Mouse (Mus musculus): ENCODE measurements at regions not wholly inside any gene's neighbourhood (a gene's known extent, or its start where the extent isn't known, plus 50 kb on each side); places are given as distances from the start of the nearest gene placed in this dataset.

DNA sequence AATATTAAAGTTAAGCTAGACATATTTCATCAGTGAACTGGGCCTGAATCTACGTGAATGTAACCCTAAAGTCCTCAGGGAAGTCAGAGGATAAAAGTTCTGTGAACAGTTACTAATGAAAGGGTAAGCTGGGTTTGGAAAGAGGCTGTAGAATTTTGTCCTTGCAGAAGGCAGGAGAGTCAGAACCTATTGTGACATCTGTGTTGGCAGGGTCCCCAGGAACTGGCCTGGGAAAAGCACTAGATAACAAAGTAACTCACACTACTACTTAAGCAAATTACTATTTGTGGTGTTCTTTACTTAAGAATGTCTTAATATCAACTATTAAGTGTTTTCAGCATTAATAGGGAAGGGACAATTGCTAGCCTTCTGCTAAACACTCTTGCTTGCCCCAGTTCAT lies 320.5 kb downstream of the Fam198b start:
- in situ Hi-C loops (cut with MboI; ENCODE audit: low sequenced_read_pairs in 2 of 2, unreplicated experiment in 2 of 2), result no loop called here
- Histone ChIP-seq H3K27ac (ENCODE audit: insufficient read depth, low read depth, low read length, poor library complexity, severe bottlenecking) (no peak overlapping the region), H3K9me3 (ENCODE audit: control insufficient read depth, insufficient read depth, low read depth, low read length) (no peaks in the 10 kb centered on the region), H3K4me1 (ENCODE audit: control insufficient read depth in 2 of 2, insufficient read depth in 2 of 2, low read length in 2 of 2, poor library complexity in 1 of 2) (no peaks in the 10 kb centered on the region), H3K4me3 (ENCODE audit: insufficient read depth in 1 of 2, low read depth in 1 of 2, low read length in 2 of 2, poor library complexity in 1 of 2, severe bottlenecking in 1 of 2) (no peak overlapping the region), H3K9ac (ENCODE audit: insufficient read depth, low read depth, low read length, poor library complexity, severe bottlenecking) (no peak overlapping the region), H3K36me3 (ENCODE audit: control insufficient read depth, insufficient read depth, low read length, poor library complexity, severe bottlenecking) (no peaks in the 10 kb centered on the region)
- TF ChIP-seq ZC3H11A (IDR thresholded peaks at IDR 0.05; ENCODE audit: borderline replicate concordance, low read depth, low read length) (no peak), MAFK (IDR thresholded peaks at IDR 0.05; ENCODE audit: insufficient read depth, low read depth, low read length) (no peak), HCFC1 (IDR thresholded peaks at IDR 0.05; ENCODE audit: borderline replicate concordance, insufficient read depth, low read length) (no peak), CHD2 (IDR thresholded peaks at IDR 0.05; ENCODE audit: low read depth, low read length) (no peak), ZNF384 (IDR thresholded peaks at IDR 0.05; ENCODE audit: low read depth, low read length) (no peak)
- no peak for DNase-seq (ENCODE audit: low read depth, low spot score)

DNA sequence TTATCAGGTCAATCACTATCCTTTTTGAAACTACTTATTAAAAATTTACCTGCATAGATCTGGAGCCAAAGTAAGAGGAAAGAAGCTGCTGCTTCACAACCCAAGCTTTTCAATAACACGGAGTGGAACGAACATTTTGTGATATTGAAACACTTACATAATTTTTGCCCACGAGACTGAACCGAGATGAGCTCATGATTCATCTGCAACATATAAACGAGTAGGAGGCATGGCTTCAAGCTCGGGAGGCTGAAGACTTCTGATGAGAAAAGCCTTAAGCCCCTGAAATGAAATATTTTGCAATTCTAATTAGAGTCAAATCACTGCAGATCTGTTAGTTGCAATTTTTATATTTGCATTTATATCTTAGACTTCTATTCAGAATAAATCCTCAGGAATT lies 321.0 kb downstream of the Fam198b start:
- Histone ChIP-seq H3K36me3 (ENCODE audit: control insufficient read depth, insufficient read depth, low read length, poor library complexity, severe bottlenecking) (no peaks in the 10 kb centered on the region), H3K27ac (ENCODE audit: insufficient read depth, low read depth, low read length, poor library complexity, severe bottlenecking) (no peak overlapping the region), H3K4me1 (ENCODE audit: control insufficient read depth in 2 of 2, insufficient read depth in 2 of 2, low read length in 2 of 2, poor library complexity in 1 of 2) (no peaks in the 10 kb centered on the region), H3K9me3 (ENCODE audit: control insufficient read depth, insufficient read depth, low read depth, low read length) (no peaks in the 10 kb centered on the region), H3K4me3 (ENCODE audit: insufficient read depth in 1 of 2, low read depth in 1 of 2, low read length in 2 of 2, poor library complexity in 1 of 2, severe bottlenecking in 1 of 2) (no peak overlapping the region), H3K9ac (ENCODE audit: insufficient read depth, low read depth, low read length, poor library complexity, severe bottlenecking) (no peak overlapping the region)
- in situ Hi-C loops (cut with MboI; ENCODE audit: low sequenced_read_pairs in 2 of 2, unreplicated experiment in 2 of 2), result no loop called here
- TF ChIP-seq MAFK (IDR thresholded peaks at IDR 0.05; ENCODE audit: insufficient read depth, low read depth, low read length), result no peak
- TF ChIP-seq ZNF384 (IDR thresholded peaks at IDR 0.05; ENCODE audit: low read depth, low read length), result no peak
- no peak for TF ChIP-seq CHD2 (IDR thresholded peaks at IDR 0.05; ENCODE audit: low read depth, low read length)
- no peak for TF ChIP-seq ZC3H11A (IDR thresholded peaks at IDR 0.05; ENCODE audit: borderline replicate concordance, low read depth, low read length)
- no peak for TF ChIP-seq HCFC1 (IDR thresholded peaks at IDR 0.05; ENCODE audit: borderline replicate concordance, insufficient read depth, low read length)
- DNase-seq (ENCODE audit: low read depth, low spot score), result no peak

- TF ChIP-seq CHD2 (IDR thresholded peaks at IDR 0.05; ENCODE audit: low read depth, low read length), result no peak
- no peak for TF ChIP-seq ZC3H11A (IDR thresholded peaks at IDR 0.05; ENCODE audit: borderline replicate concordance, low read depth, low read length)
- TF ChIP-seq ZNF384 (IDR thresholded peaks at IDR 0.05; ENCODE audit: low read depth, low read length), result no peak
- TF ChIP-seq MAFK (IDR thresholded peaks at IDR 0.05; ENCODE audit: insufficient read depth, low read depth, low read length), result no peak
- no peak for TF ChIP-seq HCFC1 (IDR thresholded peaks at IDR 0.05; ENCODE audit: borderline replicate concordance, insufficient read depth, low read length)
- DNase-seq (ENCODE audit: low read depth, low spot score), result no peak
- H3K27ac ChIP-seq (ENCODE audit: insufficient read depth, low read depth, low read length, poor library complexity, severe bottlenecking), result no peak overlapping the region
- no peaks in the 10 kb centered on the region for H3K9me3 ChIP-seq (ENCODE audit: control insufficient read depth, insufficient read depth, low read depth, low read length)
- H3K4me1 ChIP-seq (ENCODE audit: control insufficient read depth in 2 of 2, insufficient read depth in 2 of 2, low read length in 2 of 2, poor library complexity in 1 of 2), result no peaks in the 10 kb centered on the region
- in situ Hi-C loops (cut with MboI; ENCODE audit: low sequenced_read_pairs in 2 of 2, unreplicated experiment in 2 of 2), result no loop called here
- no peak overlapping the region for H3K4me3 ChIP-seq (ENCODE audit: insufficient read depth in 1 of 2, low read depth in 1 of 2, low read length in 2 of 2, poor library complexity in 1 of 2, severe bottlenecking in 1 of 2)
- no peak overlapping the region for H3K9ac ChIP-seq (ENCODE audit: insufficient read depth, low read depth, low read length, poor library complexity, severe bottlenecking)
- no peaks in the 10 kb centered on the region for H3K36me3 ChIP-seq (ENCODE audit: control insufficient read depth, insufficient read depth, low read length, poor library complexity, severe bottlenecking)
These were observed 322.7 kb downstream of the Fam198b start for GRCm38 (mm10) chr3:80207022-80207421.

DNA sequence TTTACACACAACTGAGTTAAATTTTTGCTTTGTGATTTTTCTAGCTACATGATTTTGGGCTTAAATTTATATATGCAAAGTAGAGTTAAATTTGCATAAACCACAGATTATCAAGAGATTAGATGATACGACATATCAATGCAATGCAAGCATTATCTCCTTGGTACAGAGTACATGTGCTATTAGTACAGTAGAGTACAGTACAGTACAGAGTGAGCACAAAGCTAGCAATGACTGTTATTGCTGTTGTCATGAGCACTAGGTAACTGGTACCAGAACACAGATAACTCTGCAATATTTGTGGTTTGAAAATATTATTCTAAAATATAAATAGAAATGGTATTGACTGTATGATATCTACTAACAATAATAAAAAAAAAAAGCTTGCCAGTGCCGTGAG lies 323.7 kb downstream of the Fam198b start:
- TF ChIP-seq HCFC1 (IDR thresholded peaks at IDR 0.05; ENCODE audit: borderline replicate concordance, insufficient read depth, low read length) (no peak), ZC3H11A (IDR thresholded peaks at IDR 0.05; ENCODE audit: borderline replicate concordance, low read depth, low read length) (no peak), MAFK (IDR thresholded peaks at IDR 0.05; ENCODE audit: insufficient read depth, low read depth, low read length) (no peak), ZNF384 (IDR thresholded peaks at IDR 0.05; ENCODE audit: low read depth, low read length) (no peak), CHD2 (IDR thresholded peaks at IDR 0.05; ENCODE audit: low read depth, low read length) (no peak)
- in situ Hi-C loops (cut with MboI; ENCODE audit: low sequenced_read_pairs in 2 of 2, unreplicated experiment in 2 of 2), result no loop called here
- no peak for DNase-seq (ENCODE audit: low read depth, low spot score)
- H3K4me1 ChIP-seq (ENCODE audit: control insufficient read depth in 2 of 2, insufficient read depth in 2 of 2, low read length in 2 of 2, poor library complexity in 1 of 2), result no peaks in the 10 kb centered on the region
- no peak overlapping the region for H3K4me3 ChIP-seq (ENCODE audit: insufficient read depth in 1 of 2, low read depth in 1 of 2, low read length in 2 of 2, poor library complexity in 1 of 2, severe bottlenecking in 1 of 2)
- no peak overlapping the region for H3K9ac ChIP-seq (ENCODE audit: insufficient read depth, low read depth, low read length, poor library complexity, severe bottlenecking)
- H3K27ac ChIP-seq (ENCODE audit: insufficient read depth, low read depth, low read length, poor library complexity, severe bottlenecking), result no peak overlapping the region
- no peaks in the 10 kb centered on the region for H3K36me3 ChIP-seq (ENCODE audit: control insufficient read depth, insufficient read depth, low read length, poor library complexity, severe bottlenecking)
- no peaks in the 10 kb centered on the region for H3K9me3 ChIP-seq (ENCODE audit: control insufficient read depth, insufficient read depth, low read depth, low read length)

- no peak for DNase-seq (ENCODE audit: low read depth, low spot score)
- Histone ChIP-seq H3K27ac (ENCODE audit: insufficient read depth, low read depth, low read length, poor library complexity, severe bottlenecking) (no peak overlapping the region), H3K36me3 (ENCODE audit: control insufficient read depth, insufficient read depth, low read length, poor library complexity, severe bottlenecking) (no peaks in the 10 kb centered on the region), H3K4me1 (ENCODE audit: control insufficient read depth in 2 of 2, insufficient read depth in 2 of 2, low read length in 2 of 2, poor library complexity in 1 of 2) (no peaks in the 10 kb centered on the region), H3K9me3 (ENCODE audit: control insufficient read depth, insufficient read depth, low read depth, low read length) (no peaks in the 10 kb centered on the region), H3K9ac (ENCODE audit: insufficient read depth, low read depth, low read length, poor library complexity, severe bottlenecking) (no peak overlapping the region), H3K4me3 (ENCODE audit: insufficient read depth in 1 of 2, low read depth in 1 of 2, low read length in 2 of 2, poor library complexity in 1 of 2, severe bottlenecking in 1 of 2) (no peak overlapping the region)
- TF ChIP-seq ZC3H11A (IDR thresholded peaks at IDR 0.05; ENCODE audit: borderline replicate concordance, low read depth, low read length), result no peak
- TF ChIP-seq HCFC1 (IDR thresholded peaks at IDR 0.05; ENCODE audit: borderline replicate concordance, insufficient read depth, low read length), result no peak
- no peak for TF ChIP-seq MAFK (IDR thresholded peaks at IDR 0.05; ENCODE audit: insufficient read depth, low read depth, low read length)
- no peak for TF ChIP-seq CHD2 (IDR thresholded peaks at IDR 0.05; ENCODE audit: low read depth, low read length)
- no peak for TF ChIP-seq ZNF384 (IDR thresholded peaks at IDR 0.05; ENCODE audit: low read depth, low read length)
- in situ Hi-C loops (cut with MboI; ENCODE audit: low sequenced_read_pairs in 2 of 2, unreplicated experiment in 2 of 2), result no loop called here
These were observed 325.3 kb downstream of the Fam198b start for GRCm38 (mm10) chr3:80209596-80209995.
